Mouse (Mus musculus): ENCODE results near the gene Aldh3a2.

GRCm38 (mm10) chr11:61234174-61234573, 33.1 kb downstream of the Aldh3a2 start:
- TF ChIP-seq EP300 (IDR thresholded peaks at IDR 0.05; ENCODE audit: low read depth) (no peak), CTCF (IDR thresholded peaks at IDR 0.05; ENCODE audit: low read depth) (no peak)

Measured in liver, embryonic 14.5 days (tissue).